Mouse (Mus musculus) cerebellum, postnatal 4 days (tissue): ENCODE measurements at regions not wholly inside any gene's neighbourhood (a gene's known extent, or its start where the extent isn't known, plus 50 kb on each side); places are given as distances from the start of the nearest gene placed in this dataset.
"Not testable (repeated sequence)": the region's sequence is repeated elsewhere in the genome, so short reads cannot be mapped to it uniquely, and the experiment has no call there.

Experiments
- DNase-seq, 2 experiments: peaks; one replicate each; pipeline ENCODE4 v3.0.0; 2022; ENCODE audit warnings: low spot score in 2 of 2, mixed read lengths in 1 of 2

- no peak for DNase-seq
These were observed 69.8 kb upstream of the Cpsf6 start for GRCm38 (mm10) chr10:117449416-117450239.

- DNase-seq: not testable (repeated sequence)
These were observed 69.0 kb upstream of the Cpsf6 start for GRCm38 (mm10) chr10:117448783-117449182.

GRCm38 (mm10) chr10:117447626-117448025 lies 67.8 kb upstream of the Cpsf6 start:
- no peak for DNase-seq

- no peak for DNase-seq
These were observed 67.4 kb upstream of the Cpsf6 start for GRCm38 (mm10) chr10:117447206-117447605.

- no peak for DNase-seq
These were observed 67.0 kb upstream of the Cpsf6 start for GRCm38 (mm10) chr10:117446776-117447175.

GRCm38 (mm10) chr10:117445801-117446490 lies 66.1 kb upstream of the Cpsf6 start:
- no peak for DNase-seq

- DNase-seq: no peak
These were observed 65.5 kb upstream of the Cpsf6 start for GRCm38 (mm10) chr10:117445181-117445790.

GRCm38 (mm10) chr10:117444761-117445160 lies 64.9 kb upstream of the Cpsf6 start:
- no peak for DNase-seq

GRCm38 (mm10) chr10:117443426-117444350 lies 63.9 kb upstream of the Cpsf6 start:
- DNase-seq: no peak

GRCm38 (mm10) chr10:117441979-117442803 lies 62.4 kb upstream of the Cpsf6 start:
- DNase-seq: no peak

- no peak for DNase-seq
These were observed 61.5 kb upstream of the Cpsf6 start for GRCm38 (mm10) chr10:117441121-117441978.

- DNase-seq: no peak
These were observed 60.6 kb upstream of the Cpsf6 start for GRCm38 (mm10) chr10:117440225-117440976.

- no peak for DNase-seq
These were observed 59.6 kb upstream of the Cpsf6 start for GRCm38 (mm10) chr10:117439206-117440110.

GRCm38 (mm10) chr10:117438614-117439193 lies 58.9 kb upstream of the Cpsf6 start:
- no peak for DNase-seq

GRCm38 (mm10) chr10:117437970-117438369 lies 58.2 kb upstream of the Cpsf6 start:
- DNase-seq: no peak

GRCm38 (mm10) chr10:117436875-117437715 lies 57.3 kb upstream of the Cpsf6 start:
- DNase-seq: peak in 1 of 2 experiments; percentile 39
